Mouse (Mus musculus) liver, embryonic 15.5 days (tissue): ENCODE measurements around the gene Mtmr10. TPM values are rescaled to one million over a fixed set of nuclear protein-coding genes. Genes with fewer than 3 reads are reported as not detected.
A peak's percentile ranks its signal among the peaks of the same experiment; 100 is the strongest.

Experiments used
- ATAC-seq: fragments of 200-750 bp; cut with Nextera tagmentation; 2 replicates; pipeline ENCODE4 v1.8.0; 2017; ENCODE audit warnings: moderate number of reproducible peaks, mild to moderate bottlenecking, moderate library complexity; ENCODE audit not compliant: insufficient read depth
- H3K27ac ChIP-seq: fragments of 300-500 bp; sonication (generic); replicated peaks from 2 replicates; pipeline ENCODE4 v1.5.1; 2015; ENCODE audit warnings: mild to moderate bottlenecking, inconsistent platforms
- H3K27me3 ChIP-seq: fragments of 300-500 bp; sonication (generic); 2 replicates; pipeline ENCODE4 v1.6.1; 2015; ENCODE audit warnings: mild to moderate bottlenecking, inconsistent platforms
- H3K36me3 ChIP-seq: fragments of 300-500 bp; sonication (generic); replicated peaks from 2 replicates; pipeline ENCODE4 v1.6.1; 2015; ENCODE audit warnings: moderate library complexity, mild to moderate bottlenecking, inconsistent platforms
- H3K4me1 ChIP-seq: fragments of 300-500 bp; sonication (generic); replicated peaks from 2 replicates; pipeline ENCODE4 v1.6.1; 2015; ENCODE audit warnings: inconsistent platforms
- H3K4me2 ChIP-seq: fragments of 300-500 bp; sonication (generic); 2 replicates; pipeline ENCODE4 v1.6.1; 2015; ENCODE audit warnings: moderate library complexity, mild to moderate bottlenecking, inconsistent platforms
- H3K4me3 ChIP-seq: fragments of 300-500 bp; sonication (generic); replicated peaks from 2 replicates; pipeline ENCODE4 v1.5.1; 2015; ENCODE audit warnings: mild to moderate bottlenecking, inconsistent platforms
- H3K9ac ChIP-seq: fragments of 300-500 bp; sonication (generic); 2 replicates; pipeline ENCODE4 v1.6.1; 2015; ENCODE audit warnings: moderate library complexity, mild to moderate bottlenecking, inconsistent platforms
- H3K9me3 ChIP-seq: fragments of 300-500 bp; sonication (generic); replicated peaks from 2 replicates; pipeline ENCODE4 v1.6.1; 2016; ENCODE audit warnings: inconsistent platforms
- WGBS: fragments of 180-500 bp; shearing (Covaris S2); methylation state at CpG from one replicate; pipeline ENCODE4 v1.1.7; 2015; ENCODE audit warnings: mixed read lengths; ENCODE audit not compliant: insufficient replicate concordance; 5-methylcytosine and 5-hydroxymethylcytosine counted together
- polyA plus RNA-seq: library from polyadenylated mRNA; unstranded; fragments of >200 nt; fragmentation: Nextera tagmentation; extraction: Ambion mirVana; gene quantifications from 2 replicates; pipeline ENCODE4 v1.2.1, GENCODE M21; 2015

Gene Mtmr10
- polyA plus RNA-seq, 1 experiment from 2014 or later: 3.0 TPM

DNA sequence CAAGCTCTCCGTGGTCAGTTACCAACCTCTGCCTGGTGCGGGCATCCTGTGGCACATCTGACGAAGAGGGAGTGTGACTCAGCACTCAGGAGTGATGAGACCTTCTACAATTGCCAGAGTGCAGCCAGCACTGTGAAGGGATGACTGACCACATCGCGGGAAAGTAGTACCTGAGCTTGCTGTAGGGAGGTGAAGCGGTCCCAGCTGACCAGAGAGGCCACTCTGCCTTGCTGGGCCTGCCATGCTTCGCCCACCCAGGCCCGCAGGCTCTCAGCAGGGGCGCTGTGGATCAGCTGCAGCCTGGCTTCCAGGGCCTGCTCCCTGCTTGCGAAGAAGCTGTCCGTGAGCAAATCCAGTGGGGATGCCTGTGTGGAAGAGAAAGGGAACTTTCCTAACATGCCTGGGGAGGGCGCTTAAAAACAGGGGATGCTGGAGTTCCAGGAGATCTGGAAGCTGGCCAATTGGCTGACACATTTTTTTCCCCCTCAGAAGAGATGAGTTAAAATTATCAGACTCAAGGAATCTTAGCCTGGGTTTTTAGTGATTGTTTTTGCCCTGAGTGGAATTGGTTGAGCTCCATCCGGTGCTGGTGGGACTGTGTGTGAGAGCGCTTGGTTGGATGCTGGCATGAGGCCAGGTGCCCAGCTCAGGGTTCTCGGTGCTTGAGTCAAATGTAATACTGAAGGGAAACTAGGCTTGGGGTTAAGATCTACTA is 61.9 kb downstream of the Mtmr10 start:
- H3K9ac ChIP-seq: no peak overlapping the region
- ATAC-seq: no peak
- H3K4me3 ChIP-seq: no peak overlapping the region
- no peaks in the 10 kb centered on the region for H3K27me3 ChIP-seq
- no peaks in the 10 kb centered on the region for H3K4me1 ChIP-seq
- no peak overlapping the region for H3K27ac ChIP-seq
- peaks cover 8% of the 10 kb centered on the region; the same call in 1 of the 2 replicates for H3K36me3 ChIP-seq
- no peak overlapping the region for H3K4me2 ChIP-seq
- no peaks in the 10 kb centered on the region for H3K9me3 ChIP-seq
- WGBS: 76% methylated on average over 15 of the region's 15 CpGs

GRCm38 (mm10) chr7:64351087-64351486 is 63.6 kb downstream of the Mtmr10 start:
- no peaks in the 10 kb centered on the region for H3K4me1 ChIP-seq
- H3K36me3 ChIP-seq: peaks cover 8% of the 10 kb centered on the region; the same call in 1 of the 2 replicates
- no peak for ATAC-seq

DNA sequence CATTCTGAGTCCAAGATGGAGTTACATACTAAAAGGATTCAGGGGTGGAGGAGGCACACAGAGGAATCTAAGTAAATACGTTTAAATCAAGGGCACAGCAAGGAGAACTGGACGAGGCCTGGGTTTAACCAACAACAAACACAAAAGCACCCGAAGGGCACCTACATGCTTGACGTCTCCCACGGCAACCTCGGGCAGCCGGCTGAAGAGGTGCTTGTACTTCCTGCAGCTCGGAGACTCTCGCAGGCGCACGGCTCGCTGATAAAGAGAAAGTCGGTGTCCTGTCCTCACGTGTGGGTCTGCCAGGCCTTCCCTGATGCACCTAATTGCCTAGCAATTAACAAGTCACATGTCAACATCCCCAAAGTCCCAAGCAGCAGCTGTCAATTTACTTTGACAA is 66.8 kb downstream of the Mtmr10 start:
- Histone ChIP-seq H3K4me3 (no peak overlapping the region), H3K4me2 (no peak overlapping the region), H3K9ac (no peak overlapping the region), H3K27me3 (no peaks in the 10 kb centered on the region), H3K4me1 (no peaks in the 10 kb centered on the region), H3K9me3 (no peaks in the 10 kb centered on the region), H3K36me3 (0 out of 2 replicates have a peak, but pooled peaks cover 3% of the 10 kb centered on the region), H3K27ac (no peak overlapping the region)
- WGBS: 74% methylated on average over 14 of the region's 14 CpGs
- ATAC-seq: no peak

More at GRCm38 (mm10) chr7:64351087-64351486, 63.6 kb downstream of the Mtmr10 start:
- Histone ChIP-seq H3K27me3 (no peaks in the 10 kb centered on the region), H3K9ac (no peak overlapping the region), H3K4me3 (no peak overlapping the region), H3K27ac (no peak overlapping the region), H3K9me3 (no peaks in the 10 kb centered on the region), H3K4me2 (no peak overlapping the region)
- 67% methylated on average over 4 of the region's 4 CpGs for WGBS

- 62% methylated on average over 5 of the region's 5 CpGs for WGBS
- peaks cover 9% of the 10 kb centered on the region for H3K36me3 ChIP-seq
- H3K27ac ChIP-seq: no peak overlapping the region
- H3K4me2 ChIP-seq: no peak overlapping the region
- no peaks in the 10 kb centered on the region for H3K4me1 ChIP-seq
- no peak overlapping the region for H3K9ac ChIP-seq
- H3K4me3 ChIP-seq: no peak overlapping the region
- H3K9me3 ChIP-seq: no peaks in the 10 kb centered on the region
- ATAC-seq: no peak
- H3K27me3 ChIP-seq: no peaks in the 10 kb centered on the region
These were observed 69.2 kb downstream of the Mtmr10 start for GRCm38 (mm10) chr7:64356661-64357060.

GRCm38 (mm10) chr7:64357405-64357804 is 70.0 kb downstream of the Mtmr10 start:
- Histone ChIP-seq H3K36me3 (peaks cover 16% of the 10 kb centered on the region), H3K4me1 (no peaks in the 10 kb centered on the region), H3K9ac (no peak overlapping the region), H3K4me2 (no peak overlapping the region), H3K9me3 (no peaks in the 10 kb centered on the region), H3K27ac (no peak overlapping the region), H3K27me3 (no peaks in the 10 kb centered on the region), H3K4me3 (no peak overlapping the region)
- peak; percentile 47; the same call in 1 of the 2 replicates for ATAC-seq
- 85% methylated on average over 9 of the region's 9 CpGs for WGBS

DNA sequence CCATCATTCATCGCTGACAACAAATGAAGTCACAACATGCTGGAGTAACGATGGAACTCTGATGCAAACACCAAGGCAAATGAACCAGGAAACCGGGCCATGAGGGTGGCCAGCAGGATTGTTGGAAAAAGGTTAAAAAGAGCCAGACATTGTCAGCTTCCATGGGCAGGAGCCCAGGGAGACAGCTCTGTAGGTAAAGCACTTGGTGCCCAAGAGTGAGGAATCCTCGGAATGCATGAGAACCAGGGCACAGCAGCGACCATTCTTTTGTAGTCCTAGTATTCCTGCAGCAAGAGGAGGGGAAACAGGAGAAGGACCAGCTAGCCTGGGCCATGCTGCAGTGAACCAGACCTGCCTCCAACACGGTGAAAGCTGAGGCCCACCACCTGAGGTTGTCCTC is 71.2 kb downstream of the Mtmr10 start:
- peaks cover 25% of the 10 kb centered on the region for H3K36me3 ChIP-seq
- H3K9ac ChIP-seq: no peak overlapping the region
- no peaks in the 10 kb centered on the region for H3K4me1 ChIP-seq
- no peak overlapping the region for H3K27ac ChIP-seq
- no peaks in the 10 kb centered on the region for H3K9me3 ChIP-seq
- ATAC-seq: no peak
- no peak overlapping the region for H3K4me2 ChIP-seq
- 83% methylated on average over 6 of the region's 6 CpGs for WGBS
- no peak overlapping the region for H3K4me3 ChIP-seq
- no peaks in the 10 kb centered on the region for H3K27me3 ChIP-seq

DNA sequence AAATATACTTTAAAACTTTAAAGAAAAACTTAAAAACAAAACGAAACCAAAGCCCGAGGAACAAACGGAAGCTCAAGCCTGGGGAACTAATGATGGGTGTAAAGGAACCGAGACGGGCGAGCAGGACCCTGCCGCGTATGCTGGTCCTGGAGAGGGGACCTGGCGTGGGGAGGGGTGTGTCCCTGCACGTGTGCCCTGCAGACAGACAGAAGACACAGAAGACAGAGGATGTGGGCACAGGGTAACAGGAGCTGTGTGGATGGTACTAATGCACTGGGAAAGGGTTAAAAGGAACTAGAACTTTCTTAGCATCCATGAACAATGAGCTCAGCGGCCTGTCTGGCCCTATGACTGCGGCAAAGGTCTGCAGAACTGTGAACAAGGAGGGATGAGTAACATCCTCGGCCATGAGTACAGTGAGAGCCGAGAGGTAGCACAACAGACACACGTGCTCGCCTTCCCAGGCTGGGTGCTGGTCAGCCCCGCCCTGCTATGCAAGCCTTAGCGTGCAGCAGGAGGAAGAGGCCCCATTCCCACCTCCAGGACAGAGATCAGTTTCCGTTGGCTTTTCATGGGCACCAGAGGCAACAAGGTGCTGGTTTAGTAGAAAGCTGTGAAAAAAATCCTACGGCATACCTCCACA is 72.6 kb downstream of the Mtmr10 start:
- 70% methylated on average over 20 of the region's 20 CpGs for whole genome bisulfite sequencing
- no peak overlapping the region for H3K27ac ChIP-seq
- no peak for ATAC-seq
- H3K9me3 ChIP-seq: no peaks in the 10 kb centered on the region
- no peaks in the 10 kb centered on the region for H3K4me1 ChIP-seq
- no peaks in the 10 kb centered on the region for H3K27me3 ChIP-seq
- H3K4me2 ChIP-seq: no peak overlapping the region
- no peak overlapping the region for H3K9ac ChIP-seq
- peaks cover 33% of the 10 kb centered on the region for H3K36me3 ChIP-seq
- H3K4me3 ChIP-seq: no peak overlapping the region

DNA sequence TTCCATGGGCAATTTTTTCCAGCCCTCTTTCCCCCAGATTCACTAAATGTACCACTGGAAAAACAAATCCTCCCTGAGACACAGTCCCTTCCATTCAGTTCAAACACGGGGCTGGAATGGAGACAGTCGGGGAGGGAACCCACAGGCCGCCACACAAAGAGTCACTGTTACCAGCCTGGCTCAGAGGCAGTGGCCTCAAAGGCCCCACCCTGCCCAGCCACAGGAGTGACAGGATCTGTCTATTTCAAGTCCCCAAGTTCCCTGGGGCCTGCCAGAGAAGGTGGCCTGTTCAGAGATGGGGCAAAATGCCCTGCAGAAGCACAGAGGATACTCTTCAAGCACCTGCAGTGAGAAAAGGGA is 73.1 kb downstream of the Mtmr10 start:
- H3K4me2 ChIP-seq: no peak overlapping the region
- H3K9me3 ChIP-seq: no peaks in the 10 kb centered on the region
- no peak overlapping the region for H3K9ac ChIP-seq
- no peak overlapping the region for H3K27ac ChIP-seq
- no peak overlapping the region for H3K4me3 ChIP-seq
- H3K27me3 ChIP-seq: no peaks in the 10 kb centered on the region
- peaks cover 33% of the 10 kb centered on the region for H3K36me3 ChIP-seq
- ATAC-seq: no peak
- WGBS: 45% methylated on average over 3 of the region's 3 CpGs
- no peaks in the 10 kb centered on the region for H3K4me1 ChIP-seq

DNA sequence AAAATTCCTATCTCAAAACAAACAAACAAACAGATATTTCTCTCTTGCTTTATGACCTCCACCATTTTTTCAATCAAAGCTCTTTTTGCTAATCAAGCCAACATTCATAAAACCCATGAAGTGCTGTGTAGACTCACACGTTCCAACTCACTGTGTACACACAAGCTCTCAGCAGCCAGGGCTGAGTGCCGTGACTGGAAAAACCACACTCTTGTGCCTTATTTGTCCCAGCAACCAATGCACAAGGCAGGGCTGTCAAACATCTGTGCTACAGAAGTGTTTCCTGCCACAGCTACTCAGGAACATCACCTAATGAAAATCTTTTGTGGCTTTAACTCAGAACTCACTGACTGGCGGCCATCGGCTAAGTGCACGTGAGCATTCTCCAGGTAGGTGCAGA is 78.4 kb downstream of the Mtmr10 start:
- H3K36me3 ChIP-seq: peaks cover 43% of the 10 kb centered on the region
- ATAC-seq: no peak
- H3K9me3 ChIP-seq: no peaks in the 10 kb centered on the region
- no peak overlapping the region for H3K4me2 ChIP-seq
- WGBS: 82% methylated on average over 5 of the region's 5 CpGs
- no peaks in the 10 kb centered on the region for H3K4me1 ChIP-seq
- no peaks in the 10 kb centered on the region for H3K27me3 ChIP-seq
- no peak overlapping the region for H3K27ac ChIP-seq
- no peak overlapping the region for H3K9ac ChIP-seq
- H3K4me3 ChIP-seq: no peak overlapping the region

GRCm38 (mm10) chr7:64369841-64370240 is 82.4 kb downstream of the Mtmr10 start:
- Histone ChIP-seq H3K9me3 (no peaks in the 10 kb centered on the region), H3K27ac (no peak overlapping the region), H3K4me1 (peaks cover 8% of the 10 kb centered on the region), H3K27me3 (no peaks in the 10 kb centered on the region), H3K9ac (no peak overlapping the region), H3K36me3 (peaks cover 16% of the 10 kb centered on the region), H3K4me3 (no peak overlapping the region), H3K4me2 (no peak overlapping the region)
- ATAC-seq: no peak
- 75% methylated on average over 6 of the region's 6 CpGs for WGBS

DNA sequence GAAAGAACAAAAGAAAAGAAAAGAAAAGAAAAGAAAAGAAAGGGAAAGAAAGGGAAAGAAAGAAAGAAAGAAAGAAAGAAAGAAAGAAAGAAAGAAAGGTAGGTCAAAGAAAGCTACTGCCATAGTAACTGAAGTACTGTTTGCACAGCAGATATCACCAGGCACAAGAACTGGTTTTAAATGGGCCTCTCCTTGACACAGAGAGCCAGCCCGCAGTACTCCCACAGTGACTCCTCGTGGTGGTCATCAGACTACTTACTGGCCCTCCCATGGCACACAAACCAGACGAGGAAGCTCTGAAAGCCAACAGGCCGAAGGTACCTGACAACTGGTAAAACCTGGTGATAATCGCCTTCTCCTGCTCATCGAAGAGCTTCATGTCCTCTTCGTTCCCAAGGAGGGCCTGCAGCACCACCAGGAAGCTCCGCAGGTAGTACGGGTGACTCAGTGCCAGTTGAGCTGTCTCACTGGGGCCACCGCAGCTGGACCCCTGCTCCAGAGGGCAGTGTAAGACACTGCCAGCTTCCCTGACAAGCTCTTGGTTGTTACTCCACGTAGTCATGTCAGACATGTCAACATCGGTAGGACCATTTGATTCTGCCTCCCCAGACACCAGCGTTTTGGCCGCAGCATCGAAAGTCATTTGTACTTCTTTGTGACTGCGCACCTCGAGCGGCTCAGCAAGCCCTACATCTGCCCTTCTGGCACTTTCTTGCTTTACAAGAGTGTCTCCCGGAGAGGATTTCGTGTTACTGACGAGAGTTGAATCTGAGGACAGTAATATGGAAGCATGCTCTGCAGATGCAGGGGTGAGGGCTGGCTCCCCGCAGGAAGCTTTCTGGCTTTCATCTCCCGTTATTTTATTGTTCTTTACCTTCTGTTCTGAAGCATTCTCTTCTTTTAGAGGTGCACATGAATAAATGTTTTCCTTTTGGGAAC is 84.8 kb downstream of the Mtmr10 start:
- Histone ChIP-seq H3K9ac (no peak overlapping the region), H3K4me2 (no peak overlapping the region), H3K4me1 (peaks cover 8% of the 10 kb centered on the region), H3K36me3 (peaks cover 20% of the 10 kb centered on the region), H3K9me3 (no peaks in the 10 kb centered on the region), H3K4me3 (no peak overlapping the region), H3K27ac (no peak overlapping the region), H3K27me3 (no peaks in the 10 kb centered on the region)
- no peak for ATAC-seq
- WGBS: 85% methylated on average over 23 of the region's 23 CpGs
